11 mouse cellular contexts compared by ENCODE assay signal in genomic region chr5:120512911-120513555, GRCm38 (mm10). TPM values are rescaled to one million over a fixed set of nuclear protein-coding genes. Genes with fewer than 3 reads are reported as not detected.
DNase-seq lines count a peak whose midpoint lies in the region; ATAC-seq lines count a peak whose summit lies in the region.
"Had no signal": no experiment of that assay in that cellular context is flagged by ENCODE, and none has a peak within 500 bp of the region (broad histone marks: within the 10 kb centered on the region; RNA-seq: fewer than 3 reads in every experiment).

No protein-coding gene starts in this region.

- no peak for ATAC-seq in kidney, embryonic 14.5 days (ENCODE audit: low FRiP score, low TSS enrichment)
- ATAC-seq in liver, embryonic 13.5 days (ENCODE audit: low read depth), result no peak

- H3K9ac ChIP-seq in kidney, embryonic 14.5 days (ENCODE audit: low read depth, low read length), result no peak overlapping the region
- H3K9ac ChIP-seq in liver, embryonic 13.5 days, result no peak overlapping the region

- peak overlapping the region; percentile 5; the same call in 1 of the 2 replicates for H3K4me2 ChIP-seq in kidney, embryonic 14.5 days (replicated peaks; ENCODE audit: low read depth, low read length)
- 0 out of 2 replicates have a peak overlapping the region, but pooled peaks have one; percentile 3 for H3K4me2 ChIP-seq in liver, embryonic 13.5 days
- H3K4me2 ChIP-seq: midbrain, embryonic 11.5 days had no signal

- peak; percentile 39 for DNase-seq in kidney, adult 11 months
- DNase-seq in kidney, adult 18-20 months, result no peak
- DNase-seq in WW6 (ENCODE audit: low read depth, low spot score), result peak; percentile 71
- DNase-seq in liver, embryonic 13.5 days, result no peak
- DNase-seq in spleen, postnatal 10 days (ENCODE audit: low spot score in 2 of 2), result no peak
- no peak for DNase-seq in testis, postnatal 14 days (ENCODE audit: low spot score)
- DNase-seq: lung, adult 18-20 months had no signal

- no peaks in the 10 kb centered on the region for H3K27me3 ChIP-seq in kidney, embryonic 14.5 days (ENCODE audit: control insufficient read depth, insufficient read depth, low read length)
- H3K27me3 ChIP-seq in liver, embryonic 13.5 days, result peaks cover 5% of the 10 kb centered on the region; the same call in 1 of the 2 replicates

- peak overlapping the region; percentile 13; the same call in 1 of the 2 replicates for H3K27ac ChIP-seq in kidney, embryonic 14.5 days (ENCODE audit: low read depth, low read length)
- no peak overlapping the region for H3K27ac ChIP-seq in liver, embryonic 13.5 days

- H3K9me3 ChIP-seq in kidney, embryonic 14.5 days (ENCODE audit: control insufficient read depth, low read length), result no peaks in the 10 kb centered on the region
- H3K9me3 ChIP-seq in liver, embryonic 13.5 days (replicated peaks), result no peaks in the 10 kb centered on the region

- WGBS in kidney, embryonic 14.5 days, result 36% methylated on average over 15 of the region's 15 CpGs
- 65% methylated on average over 15 of the region's 15 CpGs for WGBS in liver, embryonic 13.5 days (ENCODE audit: insufficient replicate concordance)

- no peak overlapping the region for H3K4me3 ChIP-seq in kidney, embryonic 14.5 days (ENCODE audit: low read length)
- no peak overlapping the region for H3K4me3 ChIP-seq in liver, embryonic 13.5 days (replicated peaks)

- H3K36me3 ChIP-seq in kidney, embryonic 14.5 days (ENCODE audit: control insufficient read depth, insufficient read depth, low read length), result no peaks in the 10 kb centered on the region
- no peaks in the 10 kb centered on the region for H3K36me3 ChIP-seq in liver, embryonic 13.5 days

- H3K4me1 ChIP-seq in kidney, embryonic 14.5 days (ENCODE audit: control insufficient read depth, insufficient read depth, low read length), result peaks cover 39% of the 10 kb centered on the region
- H3K4me1 ChIP-seq in liver, embryonic 13.5 days (replicated peaks), result peaks cover 65% of the 10 kb centered on the region

RNA-seq across cellular contexts. Expression of gene Slc8b1, which starts 2.1 kb away (rescaled TPM):
- 4.5 and 6.0 TPM in 2 replicates for polyA plus RNA-seq in kidney, embryonic 14.5 days (2014; fragmentation: Nextera tagmentation; extraction: Ambion mirVana)
- polyA plus RNA-seq in liver, embryonic 13.5 days (2015; fragmentation: Nextera tagmentation; extraction: Ambion mirVana), result 4.0 and 4.7 TPM in 2 replicates

RNA-seq across cellular contexts. Expression of gene Plbd2, which starts 9.6 kb away (rescaled TPM):
- polyA plus RNA-seq in kidney, embryonic 14.5 days (2014; fragmentation: Nextera tagmentation; extraction: Ambion mirVana), result 41.5 and 44.5 TPM in 2 replicates
- 17.3 and 17.9 TPM in 2 replicates for polyA plus RNA-seq in liver, embryonic 13.5 days (2015; fragmentation: Nextera tagmentation; extraction: Ambion mirVana)

RNA-seq across cellular contexts. Expression of gene Sds, which starts 36.7 kb away (rescaled TPM):
- not detected in 2 replicates for polyA plus RNA-seq in kidney, embryonic 14.5 days (2014; fragmentation: Nextera tagmentation; extraction: Ambion mirVana)
- polyA plus RNA-seq in liver, embryonic 13.5 days (2015; fragmentation: Nextera tagmentation; extraction: Ambion mirVana), result not detected in 2 replicates
- polyA plus RNA-seq: G1E; gonadal fat pad, adult 2 months; midbrain, embryonic 11.5 days had no signal

RNA-seq across cellular contexts. Expression of gene Sdsl, which starts 40.4 kb away (rescaled TPM):
- 10.5 and 12.5 TPM in 2 replicates for polyA plus RNA-seq in kidney, embryonic 14.5 days (2014; fragmentation: Nextera tagmentation; extraction: Ambion mirVana)
- 0.82 and 1.0 TPM in 2 replicates for polyA plus RNA-seq in liver, embryonic 13.5 days (2015; fragmentation: Nextera tagmentation; extraction: Ambion mirVana)

Comparison
In these comparisons a context has a peak if more than half of its experiments do, and no peak if none do; other contexts are left out.
1. DNase-seq: peak in kidney, adult 11 months (single experiment) and WW6 (single experiment); none in kidney, adult 18-20 months (single experiment), liver, embryonic 13.5 days (single experiment), spleen, postnatal 10 days (0 of 2) and testis, postnatal 14 days (single experiment).